Mouse (Mus musculus) cerebellum, postnatal 10 days (tissue): ENCODE measurements at regions not wholly inside any gene's neighbourhood (a gene's known extent, or its start where the extent isn't known, plus 50 kb on each side); places are given as distances from the start of the nearest gene placed in this dataset.

Experiments used
- DNase-seq, 2 experiments: peaks; one replicate each; pipeline ENCODE4 v3.0.0; 2021; ENCODE audit warnings: mixed read lengths in 2 of 2

DNA sequence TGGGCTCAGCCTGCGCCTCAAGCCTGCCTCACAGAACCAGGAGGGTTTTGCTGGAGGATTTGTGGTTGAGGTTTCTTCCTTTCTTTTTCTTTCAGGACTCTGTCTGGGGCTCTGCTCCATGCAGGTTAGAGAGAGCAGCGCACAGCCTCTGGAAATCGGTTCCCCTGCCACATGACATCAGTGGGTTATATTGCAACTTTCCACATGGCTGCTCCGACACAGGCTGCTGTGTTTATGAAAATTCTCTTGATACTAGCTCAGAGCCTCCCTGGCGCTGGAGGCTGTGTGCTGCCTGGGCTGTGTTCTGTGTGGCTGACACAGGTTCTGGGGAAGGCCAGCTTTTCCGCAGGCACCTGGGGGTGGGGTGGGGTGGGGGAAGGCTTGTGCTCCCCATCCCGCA is 178.7 kb upstream of the Gm4791 start:
- no peak for DNase-seq

DNA sequence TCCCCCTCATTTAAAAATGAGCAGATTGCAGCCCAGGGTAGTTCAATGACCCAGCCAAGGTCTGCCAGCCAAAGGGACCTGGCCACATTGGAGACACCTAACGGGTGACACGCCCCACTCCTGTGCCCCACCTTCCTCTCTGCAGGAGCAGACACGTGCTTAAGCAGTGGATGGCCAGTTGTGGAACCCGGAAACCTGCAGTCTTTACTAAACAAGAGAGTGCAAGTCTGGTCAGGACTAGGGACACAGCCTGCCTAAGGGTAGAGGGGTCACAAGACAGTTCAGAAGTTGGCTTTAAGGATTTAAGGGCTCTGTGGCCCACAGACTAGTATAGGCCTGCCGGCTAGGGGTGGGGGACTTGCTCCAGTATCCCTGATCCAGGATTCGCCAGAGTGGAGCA is 179.2 kb upstream of the Gm4791 start:
- no peak for DNase-seq

DNA sequence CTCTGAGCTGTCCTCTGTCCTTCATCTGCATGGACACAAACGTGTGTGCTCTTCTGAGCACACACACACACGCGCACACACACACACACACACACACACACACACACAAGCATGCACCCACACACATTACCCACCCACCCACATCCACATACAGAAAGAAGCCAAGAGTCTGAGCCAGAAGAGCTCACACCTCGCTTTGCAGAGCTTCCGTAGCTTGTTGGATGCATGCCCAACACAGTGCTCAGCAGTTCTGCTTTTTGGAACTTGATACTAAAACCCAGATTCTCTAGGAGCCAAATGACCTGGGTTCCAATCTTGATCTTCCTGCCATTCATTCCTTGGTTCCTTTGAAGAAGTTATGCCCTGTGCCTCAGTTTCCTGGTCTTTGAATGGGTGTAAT is 182.4 kb upstream of the Gm4791 start:
- DNase-seq: peak; percentile 31 to 47

DNA sequence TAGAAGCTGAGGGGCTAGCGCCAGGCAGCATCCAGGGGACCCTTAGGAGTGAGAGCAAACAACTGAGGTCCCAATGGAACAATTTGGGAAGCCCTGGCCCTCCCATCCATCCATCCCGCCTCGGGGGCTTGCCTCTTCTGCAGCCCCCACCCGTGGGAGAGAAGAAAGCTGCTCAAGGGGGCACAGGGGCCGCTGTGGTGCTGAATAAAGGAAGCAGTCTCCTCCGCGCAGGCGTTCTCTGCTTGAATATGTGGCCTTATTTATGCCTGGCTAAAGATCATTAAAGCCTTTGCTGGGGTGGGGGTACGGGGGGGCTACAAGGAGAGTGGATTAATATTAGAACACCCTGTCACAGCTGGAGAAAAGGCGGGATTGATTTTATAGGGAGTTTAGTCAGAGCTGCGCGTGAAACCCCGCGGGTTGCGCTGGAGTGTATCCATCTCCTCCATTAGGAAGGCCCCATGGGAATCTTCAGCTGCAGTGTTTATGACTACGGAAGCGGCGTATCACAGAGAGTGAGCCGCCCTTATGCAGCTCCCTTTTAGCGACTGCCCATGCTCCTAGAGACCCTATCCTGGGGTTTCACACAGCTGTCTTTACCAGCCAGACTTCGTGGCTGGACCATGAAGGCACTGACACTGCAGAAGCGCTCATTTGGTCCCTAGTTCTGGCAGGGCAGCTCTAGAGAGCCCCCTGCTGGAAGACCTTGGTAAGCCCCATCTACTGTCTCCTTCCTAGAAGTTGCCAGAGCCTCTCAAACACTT is 183.9 kb upstream of the Gm4791 start:
- peak; percentile 88 to 90 for DNase-seq

DNA sequence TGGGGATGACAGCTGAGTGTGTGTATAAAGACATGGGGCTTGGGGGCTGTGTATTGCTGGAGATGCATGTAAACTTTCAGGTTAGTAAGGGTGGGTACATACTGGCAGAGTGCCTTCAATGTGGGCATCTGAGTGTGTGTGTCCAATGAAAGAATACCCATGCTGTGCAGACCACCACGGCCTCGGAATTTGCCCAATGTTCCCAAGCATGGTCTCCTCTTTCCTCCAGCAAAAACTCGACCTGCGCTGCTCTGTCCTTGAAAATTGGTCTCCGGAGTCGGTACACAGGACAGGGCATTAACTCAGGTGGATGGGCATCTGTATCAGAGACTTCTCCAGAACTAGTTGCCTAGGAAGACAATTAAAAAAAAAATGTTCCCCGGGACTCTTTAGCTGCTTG is 188.3 kb upstream of the Gm4791 start:
- DNase-seq: no peak

DNA sequence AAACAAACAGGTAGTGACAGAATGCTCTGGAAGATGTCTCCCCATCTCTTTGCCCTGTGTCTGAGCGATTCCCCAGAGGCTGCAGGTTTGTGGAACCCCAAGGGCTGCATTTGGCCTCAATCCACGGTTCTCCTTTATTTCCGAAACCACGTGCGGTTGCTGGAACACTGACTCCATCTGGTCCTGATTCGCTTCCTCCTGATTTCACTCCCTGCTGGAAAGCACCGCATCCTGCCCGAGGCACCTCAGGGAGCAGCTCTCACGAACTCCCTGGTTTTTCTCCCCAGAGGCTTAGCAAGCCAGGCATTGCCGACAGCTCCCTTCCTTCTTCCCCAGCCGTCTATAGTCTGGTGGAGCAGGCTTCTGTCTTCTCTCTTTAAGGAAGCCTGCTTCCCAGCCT is 203.1 kb upstream of the Gm4791 start:
- peak in 1 of 2 experiments; percentile 32 for DNase-seq

DNA sequence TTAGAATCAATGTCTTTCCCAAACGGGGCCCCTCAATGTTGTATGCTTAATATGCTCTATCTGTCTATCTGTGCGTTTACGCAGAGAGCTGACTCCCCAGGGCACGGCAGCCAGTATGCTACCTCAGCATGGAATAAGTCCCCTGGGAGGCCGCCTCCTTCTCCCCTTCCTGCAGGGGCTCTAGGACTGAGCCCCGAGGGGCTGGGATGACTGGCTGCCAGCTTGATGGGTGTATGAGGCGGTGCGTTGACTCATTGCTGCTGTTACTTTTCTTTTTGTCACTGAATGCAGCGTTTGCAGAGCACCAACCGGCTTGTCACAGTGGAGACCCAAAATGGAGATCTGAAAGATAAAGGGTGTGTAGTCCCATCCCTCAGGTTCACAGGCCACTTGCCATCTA is 209.5 kb upstream of the Gm4791 start:
- peak in 1 of 2 experiments; percentile 24 for DNase-seq

DNA sequence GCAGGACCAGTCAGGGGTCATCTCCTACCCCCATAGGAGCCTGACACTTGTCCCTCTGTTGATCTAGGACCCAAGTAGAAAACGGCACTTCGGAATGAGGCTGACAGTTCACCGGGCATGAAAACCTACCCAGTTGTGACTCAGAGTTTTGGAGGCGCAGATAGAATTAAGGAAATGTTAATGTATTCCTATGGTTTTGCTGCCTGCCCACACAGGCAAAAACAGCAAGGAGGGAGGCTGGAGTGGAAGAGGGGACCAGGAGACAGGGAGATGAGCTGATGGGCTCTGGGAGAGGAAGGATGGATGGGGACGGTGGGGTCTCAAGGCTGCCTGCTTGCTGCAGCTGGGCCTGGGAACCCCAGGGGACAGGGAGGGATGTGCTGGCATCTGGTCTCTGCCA is 210.1 kb upstream of the Gm4791 start:
- DNase-seq: no peak

DNA sequence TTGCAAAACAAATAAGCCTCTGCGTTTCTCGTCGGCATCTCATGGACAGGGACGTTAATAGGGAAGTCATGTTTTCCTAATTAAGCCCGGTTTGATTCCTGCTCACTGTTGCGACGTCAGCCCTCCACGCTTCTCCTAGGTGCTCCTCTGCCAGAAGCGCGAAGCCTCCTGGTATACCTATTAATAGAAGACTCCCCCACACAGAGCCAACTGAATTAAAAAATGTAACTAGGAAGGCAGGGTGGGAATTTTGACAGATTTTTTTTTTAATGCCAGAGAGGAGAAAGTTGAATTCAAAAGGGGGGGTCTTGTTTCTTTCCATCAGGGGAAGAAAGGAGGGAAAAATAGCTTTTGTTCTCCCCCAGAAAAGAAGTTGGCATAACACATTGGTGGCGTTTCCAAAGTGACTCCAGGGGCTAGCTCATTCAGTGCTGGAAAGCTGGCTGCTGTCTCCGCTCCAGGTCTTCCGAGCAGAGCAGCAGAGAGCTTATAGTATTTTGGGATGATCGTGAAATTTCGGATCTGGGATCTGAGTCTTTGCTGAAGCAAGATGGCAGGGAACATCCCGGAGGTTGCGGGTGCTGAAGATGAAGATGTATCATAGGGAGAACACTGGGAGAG is 214.1 kb upstream of the Gm4791 start:
- peak; percentile 52 to 55 for DNase-seq

DNA sequence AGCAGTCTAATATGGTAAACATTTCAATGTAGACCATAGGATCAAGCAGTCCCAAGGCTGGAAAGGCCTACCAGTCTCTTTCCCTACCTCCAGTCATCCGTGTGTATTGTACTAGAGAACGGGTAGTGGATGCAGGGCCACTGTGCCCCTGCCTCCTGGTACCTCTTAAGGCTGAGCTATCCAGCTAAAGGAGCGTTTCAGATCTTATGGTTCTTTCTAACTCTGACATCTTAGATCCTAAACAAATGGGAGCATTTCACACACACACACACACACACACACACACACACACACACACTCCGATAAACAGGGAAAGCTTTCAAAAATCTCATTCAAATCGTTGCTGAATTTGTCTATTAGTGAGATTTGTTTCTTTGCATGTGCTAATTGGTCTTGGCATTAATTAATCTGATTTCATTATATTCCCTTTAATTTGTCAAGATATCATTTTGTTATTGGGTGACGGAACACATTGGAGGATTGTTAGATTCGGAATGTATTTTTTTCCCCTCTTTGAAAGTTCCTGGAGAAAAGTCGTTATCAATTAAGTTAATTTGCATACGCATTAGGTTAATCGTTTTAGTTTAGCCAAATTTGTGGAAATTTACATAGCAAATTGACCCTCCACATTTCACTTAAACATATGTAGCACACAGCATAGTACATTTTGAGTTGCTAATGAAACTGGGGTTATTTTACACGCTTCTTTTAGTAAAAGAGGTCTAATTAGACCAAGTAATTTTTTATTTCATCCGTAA is 214.8 kb upstream of the Gm4791 start:
- DNase-seq: no peak

DNA sequence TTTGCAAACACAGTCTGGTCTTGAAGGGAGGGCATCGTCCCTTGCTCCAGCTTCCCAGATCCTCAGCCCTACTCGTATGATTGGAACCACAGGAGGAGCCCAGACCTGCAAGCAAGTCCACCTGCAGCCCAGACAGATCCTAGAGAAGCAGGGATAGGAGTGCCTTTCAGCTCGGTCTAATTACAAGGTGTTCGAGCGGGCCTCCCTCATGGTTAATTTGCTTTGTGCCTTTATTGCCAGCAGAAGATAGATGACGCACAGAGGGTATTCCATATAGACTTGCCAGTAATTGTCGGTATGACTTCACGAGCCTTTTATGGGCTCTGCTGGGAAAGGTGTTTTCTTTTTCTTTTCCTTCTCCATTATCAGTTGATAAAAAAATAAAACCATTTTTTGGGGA is 216.9 kb upstream of the Gm4791 start:
- DNase-seq: peak; percentile 50 to 58

DNA sequence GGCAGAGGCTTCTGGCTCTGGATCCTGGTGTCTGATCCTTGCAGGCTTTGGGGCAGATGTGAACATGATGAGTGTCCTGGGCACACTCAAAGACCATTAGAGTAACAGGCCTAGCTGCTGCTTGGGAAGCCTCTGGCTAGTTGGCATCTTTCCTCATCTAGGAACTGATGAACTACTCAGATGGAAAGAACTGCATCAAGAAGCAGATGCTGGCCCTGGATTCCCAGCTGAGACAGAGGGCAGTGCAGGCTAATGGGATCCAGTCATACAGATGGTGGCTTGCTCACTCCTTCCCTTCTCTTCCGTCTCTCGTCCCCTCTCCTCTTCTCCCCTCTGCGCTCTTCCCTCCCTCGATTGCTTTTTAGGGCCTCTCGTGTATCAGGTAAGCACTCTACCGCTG is 219.8 kb upstream of the Gm4791 start:
- DNase-seq: peak; percentile 49 to 52

DNA sequence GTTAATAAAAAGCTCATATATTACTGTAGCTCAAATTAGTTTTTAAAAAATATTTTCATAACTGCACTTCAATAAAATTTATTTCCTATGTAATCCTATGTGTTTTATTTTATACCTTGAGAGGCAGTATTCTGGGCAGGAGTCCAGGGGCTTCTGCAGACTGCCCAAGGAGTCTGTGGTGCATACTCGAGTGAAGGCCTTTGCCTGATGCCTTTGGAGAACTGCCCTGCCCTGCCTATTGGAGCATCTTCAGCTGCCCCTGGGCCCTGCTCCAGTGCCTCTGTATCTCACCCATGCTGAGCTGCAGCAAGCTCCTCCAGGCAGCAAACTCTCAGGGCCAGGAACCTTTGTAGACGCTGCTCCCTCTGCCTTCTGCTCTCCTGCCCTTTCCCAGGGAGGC is 223.7 kb upstream of the Gm4791 start:
- peak; percentile 61 to 75 for DNase-seq

DNA sequence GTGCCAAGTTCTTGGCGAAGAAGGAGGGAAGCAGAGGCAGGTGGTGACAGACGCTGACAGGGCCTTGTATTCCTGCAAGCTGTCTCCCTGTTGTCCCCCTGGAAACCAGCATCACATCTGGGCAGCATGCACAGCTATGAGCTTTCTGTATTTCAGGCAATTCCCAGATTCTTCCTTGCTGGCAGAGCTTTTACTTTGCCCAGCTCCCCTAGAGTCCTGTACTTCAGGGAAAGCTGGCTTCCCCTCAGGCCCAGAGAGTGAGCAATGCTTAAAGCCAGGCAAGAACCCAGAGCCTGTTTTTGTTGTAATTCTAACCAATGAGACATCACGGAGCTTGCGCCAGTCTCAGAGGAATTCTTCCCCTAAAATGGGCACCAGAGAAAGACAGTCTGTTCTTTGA is 238.3 kb upstream of the Gm4791 start:
- DNase-seq: no peak

DNA sequence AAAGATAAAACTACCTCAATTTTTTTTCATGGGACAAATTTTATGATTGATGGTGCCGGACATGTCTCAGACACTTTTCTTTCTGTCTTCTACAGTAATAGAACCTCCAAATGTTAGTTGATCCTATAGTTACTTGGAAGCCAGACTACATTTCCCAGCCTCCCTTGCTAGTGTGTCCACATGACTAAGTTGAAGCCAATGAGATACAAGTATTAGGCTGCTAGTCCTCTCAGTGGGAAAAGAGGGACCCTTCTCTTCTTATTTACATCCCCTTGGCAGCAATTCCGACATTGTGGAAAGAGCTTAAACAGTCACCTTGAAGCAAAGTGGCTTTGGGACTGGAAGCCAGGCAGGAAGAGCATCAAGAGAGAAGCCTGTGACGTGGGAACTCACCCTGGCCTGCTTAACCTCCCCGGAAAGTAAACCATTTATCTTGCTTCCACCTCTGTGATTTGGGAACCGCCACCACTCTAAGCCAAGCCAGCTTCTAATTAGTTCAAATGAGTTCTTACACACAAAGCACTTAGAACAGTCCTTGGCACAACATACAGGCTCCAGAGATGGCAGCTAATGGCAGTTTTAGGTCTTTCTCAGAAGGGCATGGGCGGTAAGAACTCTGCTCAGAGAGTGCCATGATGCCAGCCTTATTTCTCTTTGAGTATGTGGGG is 241.4 kb upstream of the Gm4791 start:
- DNase-seq: no peak

DNA sequence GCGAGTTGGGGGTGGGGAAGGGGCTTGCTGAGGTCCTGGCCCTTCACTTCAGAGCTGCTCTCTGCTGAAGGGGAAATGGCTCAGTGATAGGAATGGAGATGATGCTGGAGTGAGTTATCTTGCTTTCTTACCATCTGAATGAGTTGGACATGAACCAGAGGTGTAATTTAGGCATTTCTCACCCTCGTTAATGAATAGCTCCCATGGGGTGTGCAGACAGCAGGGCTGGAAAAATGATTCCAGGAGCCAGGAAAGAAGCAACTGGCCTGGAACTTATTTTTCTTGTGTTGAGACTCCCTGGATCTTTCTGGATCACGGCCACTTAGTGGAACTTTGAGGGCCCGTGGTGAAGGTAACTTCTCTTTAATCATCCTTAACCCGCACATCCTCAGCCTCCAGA is 246.6 kb upstream of the Gm4791 start:
- DNase-seq: peak; percentile 21 to 36

DNA sequence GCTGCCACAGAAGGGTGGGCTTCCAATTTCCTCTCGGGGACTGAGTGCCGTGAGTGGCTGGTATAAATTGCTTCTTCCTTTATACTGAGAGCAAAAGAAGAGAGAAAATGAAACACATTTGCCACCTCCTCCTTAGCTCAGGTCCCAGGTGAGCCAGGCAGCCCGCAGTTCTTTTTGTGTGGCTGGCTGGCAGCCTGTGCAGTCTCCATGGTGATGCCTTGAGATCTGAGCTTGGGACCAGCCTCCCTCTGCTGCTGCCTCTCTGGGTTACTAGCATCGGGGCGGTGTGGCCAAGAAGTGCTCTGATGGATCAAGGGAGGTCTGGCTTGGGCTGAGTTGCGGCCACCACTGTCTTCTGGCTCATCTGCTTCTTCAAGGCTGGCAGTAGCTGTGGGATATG is 249.1 kb upstream of the Gm4791 start:
- DNase-seq: peak; percentile 41 to 49

DNA sequence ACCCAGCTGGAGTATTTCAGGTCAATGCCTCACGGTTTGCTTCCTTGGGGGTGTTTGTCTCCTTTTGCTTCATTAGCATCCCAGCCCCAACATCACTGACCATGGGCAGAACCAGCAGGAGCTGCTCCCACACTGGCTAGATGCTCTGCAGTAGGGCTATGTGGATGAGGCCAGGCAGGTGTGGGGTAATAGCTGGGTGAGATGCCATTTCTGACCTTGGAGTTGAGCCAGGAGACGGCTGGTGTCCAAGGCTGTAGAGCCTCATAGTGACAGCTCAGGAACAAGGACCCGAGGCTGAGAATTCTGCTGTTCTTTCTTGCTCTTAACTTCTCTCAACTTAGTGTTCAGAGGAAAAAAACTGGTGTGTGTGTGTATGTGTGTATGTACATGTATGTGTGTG is 252.3 kb upstream of the Gm4791 start:
- DNase-seq: peak; percentile 37 to 42

DNA sequence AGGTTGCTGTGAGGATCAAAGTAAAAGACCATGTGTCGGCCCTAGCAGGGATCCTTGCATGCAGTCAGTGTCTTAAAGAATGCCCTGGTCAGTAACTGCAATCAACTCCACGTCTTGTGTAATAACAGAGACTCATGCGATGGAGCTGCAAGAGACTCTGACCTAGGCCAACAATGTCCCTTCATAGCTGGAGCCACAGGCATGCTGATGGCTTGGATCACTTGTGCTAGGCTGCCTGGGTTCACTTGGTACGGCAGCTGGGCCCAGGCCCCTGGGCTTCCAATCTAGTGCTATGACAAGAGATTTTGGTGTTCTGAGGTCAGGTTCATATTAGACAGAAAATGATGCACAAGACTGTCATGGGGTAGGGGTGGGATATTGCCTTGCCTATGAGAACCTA is 258.0 kb upstream of the Gm4791 start:
- DNase-seq: no peak

DNA sequence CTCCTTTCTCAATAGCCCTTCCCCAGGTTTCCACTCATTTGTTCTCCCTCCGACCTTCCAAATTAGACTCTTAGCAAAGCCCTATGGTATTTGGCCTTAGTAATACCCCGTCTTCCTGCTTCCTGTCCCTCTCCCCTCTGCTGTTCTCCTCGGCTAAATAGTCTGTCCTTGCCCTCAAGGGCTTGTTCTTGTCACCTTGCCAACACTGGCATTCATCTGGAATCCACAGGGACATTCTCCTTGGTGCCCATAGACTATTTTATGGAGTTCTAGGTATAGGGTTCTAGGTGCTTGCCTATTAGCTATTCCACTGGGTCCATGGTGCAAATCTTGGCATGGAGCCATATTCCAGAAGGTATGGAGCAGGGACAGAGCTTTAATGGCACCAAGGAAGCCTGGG is 259.2 kb upstream of the Gm4791 start:
- peak; percentile 25 to 45 for DNase-seq

DNA sequence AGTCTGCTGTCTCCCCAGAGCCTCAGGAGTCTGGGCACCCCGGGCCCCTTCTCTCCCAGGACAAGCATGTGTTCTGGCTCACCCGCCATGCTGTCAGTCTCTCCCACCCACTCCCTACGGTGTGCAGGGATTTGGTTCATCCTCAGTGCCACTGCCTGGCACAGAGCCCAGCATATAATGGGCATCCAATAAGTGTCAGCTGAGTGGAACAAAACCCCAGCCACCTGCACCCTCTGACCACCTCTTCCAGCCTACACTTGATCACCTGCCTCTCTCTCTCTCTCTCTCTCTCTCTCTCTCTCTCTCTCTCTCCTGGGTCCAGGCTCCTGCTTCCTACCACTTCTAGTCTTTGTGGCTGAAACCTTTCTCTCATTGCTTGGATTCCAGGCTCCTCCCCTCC is 259.9 kb upstream of the Gm4791 start:
- peak; percentile 64 to 68 for DNase-seq

DNA sequence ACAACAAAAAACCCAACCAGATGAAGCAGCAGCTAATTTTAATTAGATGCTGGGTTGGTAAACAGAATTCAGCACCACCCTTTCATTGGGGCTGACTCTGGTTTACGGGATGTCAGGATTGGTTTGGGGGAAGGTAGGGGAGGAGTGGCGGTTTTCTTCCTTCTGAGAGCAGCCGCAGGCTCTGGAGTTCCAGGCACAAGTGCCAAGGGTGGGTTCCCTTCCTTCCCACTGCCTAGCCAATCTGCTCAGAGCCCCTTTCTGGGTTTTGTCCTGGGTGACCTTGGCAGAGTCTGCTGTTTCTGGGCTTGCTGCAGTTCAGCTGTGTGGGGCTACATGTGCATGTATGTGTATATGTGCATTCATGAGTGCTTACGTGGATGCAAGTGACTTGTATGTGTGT is 260.5 kb upstream of the Gm4791 start:
- DNase-seq: peak; percentile 34 to 43

DNA sequence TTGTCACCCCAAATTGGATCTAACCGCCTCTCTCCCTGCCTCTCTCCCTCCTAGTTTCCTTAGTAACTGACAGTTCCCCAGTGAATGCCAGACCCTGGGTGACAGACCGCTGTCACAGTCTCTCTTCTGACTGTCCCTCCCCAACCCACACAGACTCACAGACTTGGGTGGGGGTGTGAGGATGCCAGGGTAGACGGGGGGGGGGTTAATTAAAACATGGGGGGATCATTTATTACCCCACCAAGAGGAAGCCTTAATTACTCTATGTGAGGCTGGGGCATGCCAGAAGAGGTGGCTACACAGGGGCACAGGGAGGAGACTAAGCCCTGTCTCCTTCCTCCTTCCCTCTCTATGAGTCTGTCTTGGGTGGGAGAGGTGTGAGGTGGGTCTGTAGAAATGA is 261.1 kb upstream of the Gm4791 start:
- no peak for DNase-seq
